Mouse (Mus musculus) heart, embryonic 14.5 days (tissue): ENCODE measurements around the gene Msi2. TPM values are rescaled to one million over a fixed set of nuclear protein-coding genes. Genes with fewer than 3 reads are reported as not detected.

Source experiments
- ATAC-seq: fragments of 200-750 bp; cut with Nextera tagmentation; 2 replicates; pipeline ENCODE4 v1.8.0; 2017; ENCODE audit warnings: low read depth, moderate TSS enrichment; ENCODE audit not compliant: insufficient number of reproducible peaks, insufficient read depth, low FRiP score
- H3K27ac ChIP-seq, 2 experiments: fragments of 200-500 bp in 1 of 2; fragments of 300-500 bp in 1 of 2; sonication (generic) in 1 of 2; replicated peaks in 1 of 2; 2 replicates each; pipeline ENCODE4 v1.5.1; 2012 to 2014; ENCODE audit warnings: low read depth in 2 of 2, low read length in 2 of 2, control low read depth in 1 of 2, mild to moderate bottlenecking in 1 of 2, mixed read lengths in 1 of 2; ENCODE audit not compliant: control insufficient read depth in 1 of 2, insufficient read depth in 1 of 2
- H3K27me3 ChIP-seq: fragments of 300-500 bp; sonication (generic); 2 replicates; pipeline ENCODE4 v1.6.1; 2014; ENCODE audit warnings: mild to moderate bottlenecking, low read length, control low read depth; ENCODE audit not compliant: control insufficient read depth, insufficient read depth
- H3K36me3 ChIP-seq: fragments of 300-500 bp; sonication (generic); 2 replicates; pipeline ENCODE4 v1.6.1; 2014; ENCODE audit warnings: mild to moderate bottlenecking, control low read depth, low read length, mixed read lengths; ENCODE audit not compliant: control insufficient read depth, insufficient read depth
- H3K4me1 ChIP-seq, 2 experiments: fragments of 200-500 bp in 1 of 2; fragments of 300-500 bp in 1 of 2; sonication (generic) in 1 of 2; 2 replicates each; pipeline ENCODE4 v1.6.1; 2012 to 2014; ENCODE audit warnings: low read length in 2 of 2, control low read depth in 1 of 2, mixed read lengths in 1 of 2; ENCODE audit not compliant: control insufficient read depth in 2 of 2, insufficient read depth in 2 of 2
- H3K4me2 ChIP-seq: fragments of 300-500 bp; sonication (generic); 2 replicates; pipeline ENCODE4 v1.6.1; 2014; ENCODE audit warnings: mild to moderate bottlenecking, low read length
- H3K4me3 ChIP-seq, 2 experiments: fragments of 200-500 bp in 1 of 2; fragments of 300-500 bp in 1 of 2; sonication (generic) in 1 of 2; 2 replicates each; pipeline ENCODE4 v1.5.1; 2012 to 2014; ENCODE audit warnings: low read length in 2 of 2, mild to moderate bottlenecking in 2 of 2, control low read depth in 1 of 2, low read depth in 1 of 2, moderate library complexity in 1 of 2; ENCODE audit not compliant: control insufficient read depth in 1 of 2, insufficient read depth in 1 of 2
- H3K9ac ChIP-seq: fragments of 300-500 bp; sonication (generic); 2 replicates; pipeline ENCODE4 v1.6.1; 2014; ENCODE audit warnings: mild to moderate bottlenecking, low read length
- H3K9me3 ChIP-seq: fragments of 300-500 bp; sonication (generic); 2 replicates; pipeline ENCODE4 v1.6.1; 2016; ENCODE audit warnings: low read length, control low read depth; ENCODE audit not compliant: control insufficient read depth
- WGBS: fragments of 180-500 bp; shearing (Covaris S2); extraction: QIAGEN DNeasy Blood & Tissue Kit; methylation state at CpG from one replicate; pipeline ENCODE4 v1.1.7; 2014; 5-methylcytosine and 5-hydroxymethylcytosine counted together
- polyA plus RNA-seq: library from polyadenylated mRNA; unstranded; fragments of >200 nt; fragmentation: Nextera tagmentation; extraction: Ambion mirVana; gene quantifications from 2 replicates; pipeline ENCODE4 v1.2.1, GENCODE M21; 2014

The Msi2 gene
- polyA plus RNA-seq, 1 experiment from 2014 or later, result 20.9 TPM

DNA sequence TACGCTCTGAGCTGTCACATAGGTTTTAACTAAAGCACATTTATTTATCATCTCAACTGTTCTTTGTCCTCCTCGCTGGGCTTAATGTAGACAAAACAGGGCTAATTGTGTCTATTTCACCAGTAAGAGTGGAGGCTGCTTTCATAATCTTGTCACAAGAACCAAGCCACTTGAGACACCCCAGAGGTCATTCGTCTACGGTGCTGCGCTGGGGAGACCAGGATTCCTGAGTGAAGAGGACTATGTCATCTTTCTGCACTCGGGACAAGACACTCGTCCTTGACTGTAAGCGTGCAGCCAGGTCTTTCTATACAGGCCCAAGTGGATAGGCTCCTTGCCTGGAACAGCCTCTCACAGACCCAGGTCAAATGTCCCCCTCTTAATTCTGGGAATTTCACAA, 62.5 kb downstream of the Msi2 start:
- H3K4me3 ChIP-seq, result no peak overlapping the region
- H3K9ac ChIP-seq, result no peak overlapping the region
- H3K4me2 ChIP-seq, result no peak overlapping the region
- H3K27ac ChIP-seq, result peak overlapping the region in 1 of 2 experiments; percentile 48; a peak in 2 of 4 replicates
- no peak for ATAC-seq
- peaks cover 29% of the 10 kb centered on the region for H3K36me3 ChIP-seq
- WGBS, result 39% methylated on average over 8 of the region's 8 CpGs
- peaks cover 19 to 53% of the 10 kb centered on the region in 2 experiments for H3K4me1 ChIP-seq
- H3K27me3 ChIP-seq, result no peaks in the 10 kb centered on the region
- no peaks in the 10 kb centered on the region for H3K9me3 ChIP-seq

DNA sequence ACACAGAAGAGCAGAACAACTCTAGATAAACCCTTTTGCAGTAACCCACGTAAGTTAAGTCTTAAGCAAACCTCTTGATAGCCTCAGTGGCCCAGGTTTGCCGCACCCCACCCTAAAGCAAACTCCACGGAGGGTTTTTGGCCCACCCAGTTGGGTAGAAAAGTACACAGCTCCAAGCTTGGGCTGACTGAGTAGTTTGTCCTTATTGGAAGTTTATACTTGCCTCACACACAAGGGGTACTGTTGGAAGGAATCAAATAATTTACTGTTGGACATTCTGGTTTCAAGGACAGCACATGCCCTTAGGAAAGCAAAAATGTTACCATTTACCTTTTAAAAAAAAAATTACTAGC, 63.1 kb downstream of the Msi2 start:
- Histone ChIP-seq H3K4me2 (no peak overlapping the region), H3K4me3 (no peak overlapping the region), H3K27ac (peak overlapping the region; percentile 34 to 66; a peak in 2 of 4 replicates), H3K36me3 (peaks cover 27% of the 10 kb centered on the region), H3K27me3 (no peaks in the 10 kb centered on the region), H3K4me1 (peaks cover 21 to 57% of the 10 kb centered on the region in 2 experiments), H3K9me3 (no peaks in the 10 kb centered on the region), H3K9ac (no peak overlapping the region)
- WGBS, result 72% methylated on average over 3 of the region's 3 CpGs
- no peak for ATAC-seq

DNA sequence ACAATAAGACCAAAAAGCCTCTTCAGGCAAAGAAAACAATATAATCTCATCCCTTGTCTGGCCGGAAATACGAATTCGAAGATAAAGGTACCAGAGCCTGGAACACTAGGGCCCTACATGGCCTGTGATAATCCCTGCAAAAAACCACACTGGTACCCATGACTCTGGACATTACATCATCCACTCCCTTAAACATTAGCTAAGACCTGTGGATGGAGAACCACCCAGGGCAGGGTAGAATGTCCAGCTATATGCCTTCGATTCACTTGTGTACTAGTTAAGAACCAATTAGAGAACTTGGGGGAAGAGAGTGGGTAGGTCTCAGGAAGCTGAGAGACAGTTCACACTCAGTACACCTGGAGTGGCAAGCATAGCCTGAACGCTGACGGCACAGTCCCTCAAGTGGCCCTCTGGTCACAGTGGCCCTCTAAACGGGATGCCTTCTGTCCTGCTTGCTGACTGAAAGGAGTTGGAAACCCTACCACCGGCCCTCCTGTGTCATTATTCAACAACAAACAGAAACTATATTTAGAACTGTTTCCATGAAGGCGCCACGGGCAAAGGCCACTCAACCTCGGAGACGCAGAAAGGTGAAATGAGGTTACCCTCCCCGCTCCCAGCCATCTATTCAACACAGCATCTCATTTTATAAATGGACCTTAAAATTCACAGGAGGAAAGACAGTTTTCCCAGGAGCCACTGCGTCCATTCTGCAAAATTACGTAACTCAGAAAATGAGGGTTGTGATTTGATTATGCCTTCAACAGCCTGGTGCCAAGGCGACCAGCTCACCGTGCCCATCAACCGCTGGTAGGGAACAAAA, 63.7 kb downstream of the Msi2 start:
- peak overlapping the region; percentile 28; the same call in 1 of the 2 replicates for H3K4me2 ChIP-seq
- H3K27me3 ChIP-seq, result no peaks in the 10 kb centered on the region
- WGBS, result 41% methylated on average over 18 of the region's 18 CpGs
- peaks cover 21 to 61% of the 10 kb centered on the region in 2 experiments for H3K4me1 ChIP-seq
- peak overlapping the region; percentile 48 to 66 for H3K27ac ChIP-seq
- H3K36me3 ChIP-seq, result peaks cover 23% of the 10 kb centered on the region
- no peaks in the 10 kb centered on the region for H3K9me3 ChIP-seq
- H3K4me3 ChIP-seq, result no peak overlapping the region
- no peak overlapping the region for H3K9ac ChIP-seq
- ATAC-seq, result no peak

DNA sequence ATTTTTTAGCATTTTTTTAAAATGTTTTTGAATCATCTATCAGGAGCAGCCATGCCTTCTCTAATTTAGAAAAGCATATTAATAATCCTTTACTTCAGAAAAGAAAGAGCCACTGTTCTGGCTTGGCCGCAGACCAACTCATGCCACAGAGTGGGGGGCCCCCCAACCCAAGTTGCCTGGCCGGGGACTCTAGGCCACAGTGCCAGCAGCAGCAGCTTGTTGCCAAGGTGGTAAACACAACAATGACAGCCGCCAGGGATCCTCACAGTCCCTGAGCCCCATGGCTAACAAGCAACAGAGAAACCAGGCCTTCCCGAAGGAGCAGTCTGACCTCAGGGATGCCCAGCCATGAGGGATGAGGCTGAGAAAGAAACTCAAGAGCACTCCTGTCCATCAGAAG, 68.0 kb downstream of the Msi2 start:
- no peak for ATAC-seq
- H3K4me2 ChIP-seq, result no peak overlapping the region
- peaks cover 34 to 69% of the 10 kb centered on the region in 2 experiments for H3K4me1 ChIP-seq
- H3K9ac ChIP-seq, result peak overlapping the region; percentile 44; the same call in 1 of the 2 replicates
- H3K9me3 ChIP-seq, result no peaks in the 10 kb centered on the region
- H3K36me3 ChIP-seq, result peaks cover 18% of the 10 kb centered on the region; the same call in 1 of the 2 replicates
- H3K27ac ChIP-seq, result 0 out of 4 replicates have a peak overlapping the region, but pooled peaks of 1 of the 2 experiments have one; percentile 35
- no peaks in the 10 kb centered on the region for H3K27me3 ChIP-seq
- WGBS, result 37% methylated on average over 4 of the region's 4 CpGs
- no peak overlapping the region for H3K4me3 ChIP-seq

DNA sequence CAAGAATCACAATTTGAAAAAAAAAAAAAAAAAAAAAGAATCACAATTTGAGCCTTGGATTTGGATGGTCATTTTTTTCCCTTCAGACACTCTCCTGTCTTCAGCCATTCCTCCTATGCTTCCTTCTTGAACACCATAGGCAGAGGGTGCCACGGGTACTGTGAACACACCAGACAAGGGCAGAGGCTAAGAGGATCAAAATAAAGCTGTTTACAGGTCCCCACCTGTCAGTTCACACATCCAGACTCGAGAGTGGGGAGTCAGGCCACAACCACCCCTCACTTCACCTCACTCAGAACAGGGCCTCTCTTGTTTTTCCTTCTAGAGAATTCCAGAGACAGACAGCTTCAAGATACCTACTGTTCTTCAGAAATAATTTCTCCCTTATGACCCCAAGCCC, 69.3 kb downstream of the Msi2 start:
- Histone ChIP-seq H3K9ac (no peak overlapping the region), H3K4me3 (no peak overlapping the region), H3K36me3 (peaks cover 23% of the 10 kb centered on the region; the same call in 1 of the 2 replicates), H3K4me2 (no peak overlapping the region), H3K27me3 (no peaks in the 10 kb centered on the region), H3K27ac (no peak overlapping the region), H3K9me3 (no peaks in the 10 kb centered on the region), H3K4me1 (peaks cover 24 to 62% of the 10 kb centered on the region in 2 experiments)
- ATAC-seq, result no peak
- 33% methylated on average over 2 of the region's 2 CpGs for WGBS

DNA sequence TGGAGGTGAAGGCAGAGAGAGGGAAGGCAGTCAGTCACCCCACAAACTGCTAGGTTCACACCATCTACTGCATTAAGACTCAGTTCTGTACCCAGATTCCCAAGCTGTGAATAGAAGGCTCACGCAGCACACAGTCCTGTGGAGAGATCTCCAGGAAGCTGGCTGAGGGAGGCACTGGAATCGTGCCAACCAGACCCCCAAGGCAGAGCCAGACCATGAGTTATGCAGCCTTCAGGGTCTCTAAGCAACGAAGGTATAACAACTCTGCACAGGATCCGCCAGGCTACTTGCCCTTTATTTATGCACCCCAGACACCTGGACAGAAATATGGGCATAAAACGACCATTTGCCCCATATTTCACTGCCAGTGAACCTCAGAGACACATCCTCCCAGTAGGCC, 69.9 kb downstream of the Msi2 start:
- Histone ChIP-seq H3K27me3 (no peaks in the 10 kb centered on the region), H3K4me3 (no peak overlapping the region), H3K9ac (0 out of 2 replicates have a peak overlapping the region, but pooled peaks have one; percentile 7), H3K27ac (no peak overlapping the region; a peak in 1 of 4 replicates), H3K9me3 (no peaks in the 10 kb centered on the region), H3K4me2 (no peak overlapping the region), H3K36me3 (peaks cover 23% of the 10 kb centered on the region; the same call in 1 of the 2 replicates), H3K4me1 (peaks cover 22 to 56% of the 10 kb centered on the region in 2 experiments)
- no peak for ATAC-seq
- 19% methylated on average over 5 of the region's 5 CpGs for WGBS

DNA sequence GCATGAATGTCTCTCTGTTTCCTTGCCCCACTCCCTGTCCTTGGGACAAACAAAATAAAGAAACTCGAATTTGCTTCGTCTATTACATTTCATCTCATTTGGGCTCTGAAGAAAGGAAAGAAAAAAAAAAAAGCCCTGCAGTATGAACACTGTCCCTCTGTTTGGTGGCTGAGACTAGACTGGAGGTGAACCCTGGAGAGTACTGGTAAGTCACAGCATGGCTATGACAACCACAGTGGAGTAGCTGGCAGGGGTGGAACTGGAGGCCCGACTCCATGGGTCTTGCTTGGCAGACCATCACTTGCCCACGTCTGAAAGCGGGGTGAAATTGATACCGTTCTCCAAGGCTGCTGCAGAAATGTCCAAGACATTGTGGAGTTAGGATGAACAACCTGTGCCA, 71.8 kb downstream of the Msi2 start:
- peaks cover 19 to 44% of the 10 kb centered on the region in 2 experiments for H3K4me1 ChIP-seq
- no peak overlapping the region for H3K4me3 ChIP-seq
- H3K9ac ChIP-seq, result no peak overlapping the region
- WGBS, result 92% methylated on average over 6 of the region's 6 CpGs
- no peak overlapping the region for H3K27ac ChIP-seq
- H3K27me3 ChIP-seq, result no peaks in the 10 kb centered on the region
- H3K4me2 ChIP-seq, result no peak overlapping the region
- H3K9me3 ChIP-seq, result no peaks in the 10 kb centered on the region
- ATAC-seq, result no peak
- H3K36me3 ChIP-seq, result peaks cover 27% of the 10 kb centered on the region
